Mouse (Mus musculus): ENCODE results near the gene Agmat. TPM values are rescaled to one million over a fixed set of nuclear protein-coding genes. Genes with fewer than 3 reads are reported as not detected.

The Agmat gene
- polyA plus RNA-seq, 1 experiment from 2014 or later = 0.13 TPM

- DNase-seq (ENCODE audit: low spot score) (no peak), ATAC-seq (ENCODE audit: low read depth) (no peak)
- 84% methylated on average over 4 of the region's 4 CpGs for WGBS
- Histone ChIP-seq H3K27me3 (replicated peaks; ENCODE audit: control insufficient read depth, insufficient read depth, low read length) (no peaks in the 10 kb centered on the region), H3K27ac (replicated peaks; ENCODE audit: low read depth, low read length) (no peak overlapping the region), H3K36me3 (ENCODE audit: control insufficient read depth, insufficient read depth, low read length) (peaks cover 42% of the 10 kb centered on the region), H3K4me1 (ENCODE audit: control insufficient read depth, insufficient read depth, low read length) (0 out of 2 replicates have a peak, but pooled peaks cover under 1% of the 10 kb centered on the region), H3K4me3 (ENCODE audit: low read depth, low read length) (no peak overlapping the region), H3K9ac (ENCODE audit: low read depth, low read length) (no peak overlapping the region), H3K4me2 (ENCODE audit: low read depth, low read length) (no peak overlapping the region), H3K9me3 (ENCODE audit: control insufficient read depth, low read length) (no peaks in the 10 kb centered on the region)
Measured at GRCm38 (mm10) chr4:141760942-141761341, 14.5 kb downstream of the Agmat start.

- H3K27ac ChIP-seq (replicated peaks; ENCODE audit: low read depth, low read length) = no peak overlapping the region
- H3K4me1 ChIP-seq (ENCODE audit: control insufficient read depth, insufficient read depth, low read length) = peaks cover 12% of the 10 kb centered on the region
- H3K36me3 ChIP-seq (ENCODE audit: control insufficient read depth, insufficient read depth, low read length) = peaks cover 50% of the 10 kb centered on the region
- H3K9ac ChIP-seq (ENCODE audit: low read depth, low read length) = no peak overlapping the region
- ATAC-seq (ENCODE audit: low read depth) = no peak
- H3K4me3 ChIP-seq (ENCODE audit: low read depth, low read length) = no peak overlapping the region
- 92% methylated on average over 13 of the region's 13 CpGs for WGBS
- no peak overlapping the region for H3K4me2 ChIP-seq (ENCODE audit: low read depth, low read length)
- DNase-seq (ENCODE audit: low spot score) = no peak
- no peaks in the 10 kb centered on the region for H3K27me3 ChIP-seq (replicated peaks; ENCODE audit: control insufficient read depth, insufficient read depth, low read length)
- H3K9me3 ChIP-seq (ENCODE audit: control insufficient read depth, low read length) = no peaks in the 10 kb centered on the region
Measured at GRCm38 (mm10) chr4:141762102-141762598, 15.7 kb downstream of the Agmat start.

- H3K27ac ChIP-seq (replicated peaks; ENCODE audit: low read depth, low read length) = no peak overlapping the region
- H3K9ac ChIP-seq (ENCODE audit: low read depth, low read length) = no peak overlapping the region
- H3K4me1 ChIP-seq (ENCODE audit: control insufficient read depth, insufficient read depth, low read length) = peaks cover 21% of the 10 kb centered on the region
- 92% methylated on average over 12 of the region's 12 CpGs for WGBS
- no peaks in the 10 kb centered on the region for H3K9me3 ChIP-seq (ENCODE audit: control insufficient read depth, low read length)
- H3K4me2 ChIP-seq (ENCODE audit: low read depth, low read length) = no peak overlapping the region
- no peaks in the 10 kb centered on the region for H3K27me3 ChIP-seq (replicated peaks; ENCODE audit: control insufficient read depth, insufficient read depth, low read length)
- H3K4me3 ChIP-seq (ENCODE audit: low read depth, low read length) = no peak overlapping the region
- no peak for ATAC-seq (ENCODE audit: low read depth)
- peaks cover 62% of the 10 kb centered on the region for H3K36me3 ChIP-seq (ENCODE audit: control insufficient read depth, insufficient read depth, low read length)
- DNase-seq (ENCODE audit: low spot score) = no peak
Measured at GRCm38 (mm10) chr4:141763476-141763875, 17.0 kb downstream of the Agmat start.

GRCm38 (mm10) chr4:141765008-141765407, 18.5 kb downstream of the Agmat start:
- no peak overlapping the region for H3K4me3 ChIP-seq (ENCODE audit: low read depth, low read length)
- WGBS = 88% methylated on average over 3 of the region's 3 CpGs
- ATAC-seq (ENCODE audit: low read depth) = no peak
- no peak overlapping the region for H3K4me2 ChIP-seq (ENCODE audit: low read depth, low read length)
- no peak overlapping the region for H3K27ac ChIP-seq (replicated peaks; ENCODE audit: low read depth, low read length)
- no peaks in the 10 kb centered on the region for H3K9me3 ChIP-seq (ENCODE audit: control insufficient read depth, low read length)
- no peak overlapping the region for H3K9ac ChIP-seq (ENCODE audit: low read depth, low read length)
- no peaks in the 10 kb centered on the region for H3K27me3 ChIP-seq (replicated peaks; ENCODE audit: control insufficient read depth, insufficient read depth, low read length)
- DNase-seq (ENCODE audit: low spot score) = no peak
- H3K36me3 ChIP-seq (ENCODE audit: control insufficient read depth, insufficient read depth, low read length) = peaks cover 76% of the 10 kb centered on the region
- peaks cover 21% of the 10 kb centered on the region for H3K4me1 ChIP-seq (ENCODE audit: control insufficient read depth, insufficient read depth, low read length)

GRCm38 (mm10) chr4:141766316-141766667, 19.8 kb downstream of the Agmat start:
- Histone ChIP-seq H3K4me2 (ENCODE audit: low read depth, low read length) (peak overlapping the region; percentile 41), H3K9me3 (ENCODE audit: control insufficient read depth, low read length) (no peaks in the 10 kb centered on the region), H3K27me3 (replicated peaks; ENCODE audit: control insufficient read depth, insufficient read depth, low read length) (no peaks in the 10 kb centered on the region), H3K27ac (replicated peaks; ENCODE audit: low read depth, low read length) (peak overlapping the region; percentile 95), H3K36me3 (ENCODE audit: control insufficient read depth, insufficient read depth, low read length) (peaks cover 86% of the 10 kb centered on the region), H3K4me1 (ENCODE audit: control insufficient read depth, insufficient read depth, low read length) (peaks cover 21% of the 10 kb centered on the region), H3K4me3 (ENCODE audit: low read depth, low read length) (no peak overlapping the region), H3K9ac (ENCODE audit: low read depth, low read length) (no peak overlapping the region)
- no peak for ATAC-seq (ENCODE audit: low read depth)
- WGBS = 63% methylated on average over 8 of the region's 8 CpGs
- DNase-seq (ENCODE audit: low spot score) = no peak

GRCm38 (mm10) chr4:141766668-141767352, 20.3 kb downstream of the Agmat start:
- Histone ChIP-seq H3K4me1 (ENCODE audit: control insufficient read depth, insufficient read depth, low read length) (peaks cover 21% of the 10 kb centered on the region), H3K4me2 (ENCODE audit: low read depth, low read length) (peak overlapping the region; percentile 41), H3K27me3 (replicated peaks; ENCODE audit: control insufficient read depth, insufficient read depth, low read length) (no peaks in the 10 kb centered on the region), H3K9ac (ENCODE audit: low read depth, low read length) (no peak overlapping the region), H3K36me3 (ENCODE audit: control insufficient read depth, insufficient read depth, low read length) (peaks cover 86% of the 10 kb centered on the region), H3K4me3 (ENCODE audit: low read depth, low read length) (no peak overlapping the region), H3K9me3 (ENCODE audit: control insufficient read depth, low read length) (no peaks in the 10 kb centered on the region), H3K27ac (replicated peaks; ENCODE audit: low read depth, low read length) (peak overlapping the region; percentile 95)
- 34% methylated on average over 19 of the region's 19 CpGs for WGBS
- DNase-seq (ENCODE audit: low spot score) (peak; percentile 88), ATAC-seq (ENCODE audit: low read depth) (peak; percentile 79)

GRCm38 (mm10) chr4:141767353-141768036, 21.0 kb downstream of the Agmat start:
- peaks cover 86% of the 10 kb centered on the region for H3K36me3 ChIP-seq (ENCODE audit: control insufficient read depth, insufficient read depth, low read length)
- no peak overlapping the region for H3K4me3 ChIP-seq (ENCODE audit: low read depth, low read length)
- no peaks in the 10 kb centered on the region for H3K9me3 ChIP-seq (ENCODE audit: control insufficient read depth, low read length)
- WGBS = 66% methylated on average over 19 of the region's 19 CpGs
- H3K27ac ChIP-seq (replicated peaks; ENCODE audit: low read depth, low read length) = peak overlapping the region; percentile 95
- no peak overlapping the region for H3K9ac ChIP-seq (ENCODE audit: low read depth, low read length)
- peak overlapping the region; percentile 41 for H3K4me2 ChIP-seq (ENCODE audit: low read depth, low read length)
- DNase-seq (ENCODE audit: low spot score) (peak; percentile 90), ATAC-seq (ENCODE audit: low read depth) (peak; percentile 86; the same call in 1 of the 2 replicates)
- H3K27me3 ChIP-seq (replicated peaks; ENCODE audit: control insufficient read depth, insufficient read depth, low read length) = no peaks in the 10 kb centered on the region
- peaks cover 21% of the 10 kb centered on the region for H3K4me1 ChIP-seq (ENCODE audit: control insufficient read depth, insufficient read depth, low read length)

GRCm38 (mm10) chr4:141769501-141770160, 23.2 kb downstream of the Agmat start:
- no peak for DNase-seq (ENCODE audit: low spot score)
- Histone ChIP-seq H3K9me3 (ENCODE audit: control insufficient read depth, low read length) (no peaks in the 10 kb centered on the region), H3K9ac (ENCODE audit: low read depth, low read length) (no peak overlapping the region), H3K4me1 (ENCODE audit: control insufficient read depth, insufficient read depth, low read length) (peaks cover 21% of the 10 kb centered on the region), H3K27me3 (replicated peaks; ENCODE audit: control insufficient read depth, insufficient read depth, low read length) (no peaks in the 10 kb centered on the region), H3K4me3 (ENCODE audit: low read depth, low read length) (no peak overlapping the region), H3K27ac (replicated peaks; ENCODE audit: low read depth, low read length) (no peak overlapping the region), H3K36me3 (ENCODE audit: control insufficient read depth, insufficient read depth, low read length) (peaks cover 86% of the 10 kb centered on the region), H3K4me2 (ENCODE audit: low read depth, low read length) (no peak overlapping the region)
- WGBS = 84% methylated on average over 8 of the region's 8 CpGs
- no peak for ATAC-seq (ENCODE audit: low read depth)
